Mouse (Mus musculus) CD4-positive, CD25-positive, alpha-beta regulatory T cell, adult 4 months (primary cell): ENCODE data around the gene Prdm16. TPM values are rescaled to one million over a fixed set of nuclear protein-coding genes. Genes with fewer than 3 reads are reported as not detected.

ENCODE experiments used
- ATAC-seq: one replicate; pipeline ENCODE4 v1.8.0; 2017
- polyA plus RNA-seq, 2 experiments: library from polyadenylated mRNA; unstranded; fragments of 100-300 nt; shearing (Covaris generic); gene quantifications; one replicate each; pipeline ENCODE4 v1.2.1; 2017

Prdm16 gene
- polyA plus RNA-seq, 2 experiments from 2014 or later: 2.2 to 2.7 TPM

GRCm38 (mm10) chr4:154328431-154328830 is 308.2 kb downstream of the Prdm16 start:
- no peak for ATAC-seq

- no peak for ATAC-seq
These were observed 311.3 kb downstream of the Prdm16 start for GRCm38 (mm10) chr4:154325410-154325809.

GRCm38 (mm10) chr4:154313622-154313967 is 323.1 kb downstream of the Prdm16 start:
- ATAC-seq: no peak

- no peak for ATAC-seq
These were observed 323.6 kb downstream of the Prdm16 start for GRCm38 (mm10) chr4:154312935-154313621.

- no peak for ATAC-seq
These were observed 324.4 kb downstream of the Prdm16 start for GRCm38 (mm10) chr4:154312143-154312812.

GRCm38 (mm10) chr4:154310576-154311262 is 326.0 kb downstream of the Prdm16 start:
- no peak for ATAC-seq

- no peak for ATAC-seq
These were observed 327.5 kb downstream of the Prdm16 start for GRCm38 (mm10) chr4:154309131-154309530.

GRCm38 (mm10) chr4:154301466-154301881 is 335.2 kb downstream of the Prdm16 start, which contains the start of gene Arhgef16:
Gene Arhgef16 (minus strand): TSS chr4:154301676.
- ATAC-seq: no peak

GRCm38 (mm10) chr4:154299541-154300271 is 337.0 kb downstream of the Prdm16 start:
- ATAC-seq: no peak

- no peak for ATAC-seq
These were observed 338.9 kb downstream of the Prdm16 start for GRCm38 (mm10) chr4:154297761-154298160.

GRCm38 (mm10) chr4:154294262-154294731 is 342.4 kb downstream of the Prdm16 start:
- ATAC-seq: no peak

- ATAC-seq: no peak
These were observed 342.9 kb downstream of the Prdm16 start for GRCm38 (mm10) chr4:154293735-154294201.

- ATAC-seq: no peak
These were observed 353.0 kb downstream of the Prdm16 start for GRCm38 (mm10) chr4:154283671-154284070.

GRCm38 (mm10) chr4:154279481-154279880 is 357.2 kb downstream of the Prdm16 start:
- no peak for ATAC-seq

GRCm38 (mm10) chr4:154273000-154273399 is 363.7 kb downstream of the Prdm16 start:
- no peak for ATAC-seq

GRCm38 (mm10) chr4:154269520-154269919 is 367.2 kb downstream of the Prdm16 start:
- ATAC-seq: no peak

- no peak for ATAC-seq
These were observed 369.2 kb downstream of the Prdm16 start for GRCm38 (mm10) chr4:154267511-154267910.

Other genes with a start within 250 kb of the Prdm16 start
- gene Actrt2, start 31.0 kb upstream of the Prdm16 start, polyA plus RNA-seq: not detected
- gene Ttc34, start 200.6 kb upstream of the Prdm16 start, polyA plus RNA-seq: not detected
- not detected for gene Mmel1, start 232.7 kb upstream of the Prdm16 start, polyA plus RNA-seq